Mouse (Mus musculus) forebrain, embryonic 10.5 days (tissue): ENCODE results near the gene Pdlim5. TPM values are rescaled to one million over a fixed set of nuclear protein-coding genes. Genes with fewer than 3 reads are reported as not detected.

ENCODE experiments used
- DNase-seq: peaks from one replicate; pipeline ENCODE4 v3.0.0-alpha.2; 2017; ENCODE audit warnings: low spot score; ENCODE audit errors: extremely low spot score
- H3K27ac ChIP-seq: fragments of 300-500 bp; sonication (generic); 2 replicates; pipeline ENCODE4 v1.5.1; 2016; ENCODE audit warnings: mild to moderate bottlenecking
- H3K27me3 ChIP-seq: fragments of 300-500 bp; sonication (generic); 2 replicates; pipeline ENCODE4 v1.6.1; 2016; ENCODE audit warnings: mild to moderate bottlenecking; ENCODE audit not compliant: poor library complexity, severe bottlenecking
- H3K36me3 ChIP-seq: fragments of 300-500 bp; sonication (generic); replicated peaks from 2 replicates; pipeline ENCODE4 v1.6.1; 2016; ENCODE audit warnings: mild to moderate bottlenecking, moderate library complexity
- H3K4me1 ChIP-seq: fragments of 300-500 bp; sonication (generic); 2 replicates; pipeline ENCODE4 v1.6.1; 2016
- H3K4me3 ChIP-seq: fragments of 300-500 bp; sonication (generic); 2 replicates; pipeline ENCODE4 v1.5.1; 2016; ENCODE audit warnings: mild to moderate bottlenecking, moderate library complexity
- H3K9me3 ChIP-seq: fragments of 300-500 bp; sonication (generic); 2 replicates; pipeline ENCODE4 v1.6.1; 2016; ENCODE audit warnings: mild to moderate bottlenecking, moderate library complexity
- WGBS: fragments of 180-500 bp; shearing (Covaris S2); methylation state at CpG from one replicate; pipeline ENCODE4 v1.1.7; 2016; 5-methylcytosine and 5-hydroxymethylcytosine counted together
- polyA plus RNA-seq: library from polyadenylated mRNA; unstranded; fragments of >200 nt; fragmentation: Nextera tagmentation; extraction: Ambion mirVana; gene quantifications from 2 replicates; pipeline ENCODE4 v1.2.1, GENCODE M21; 2016

The Pdlim5 gene
- polyA plus RNA-seq, 1 experiment from 2014 or later, result 21.8 TPM

DNA sequence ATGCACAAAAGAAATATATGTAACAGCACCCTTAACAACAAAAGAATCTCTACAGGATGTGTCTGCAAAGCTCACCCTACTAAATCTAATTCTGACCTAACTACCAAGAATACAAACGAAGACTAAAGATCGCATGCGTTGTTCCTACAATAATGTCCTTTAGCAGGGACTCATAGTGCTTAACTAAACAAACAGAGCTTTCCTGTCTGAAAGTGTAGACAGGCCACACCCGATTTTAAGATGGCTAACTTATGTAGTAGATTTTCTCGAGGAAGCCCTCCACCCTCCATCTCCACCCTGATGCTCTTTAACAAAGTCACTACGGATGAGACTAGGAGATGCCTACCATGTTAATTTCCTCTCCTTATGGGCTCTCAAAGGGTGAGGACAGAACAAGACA lies 71.9 kb downstream of the Pdlim5 start:
- H3K27me3 ChIP-seq, result no peaks in the 10 kb centered on the region
- no peak for DNase-seq
- H3K4me1 ChIP-seq, result no peaks in the 10 kb centered on the region
- no peaks in the 10 kb centered on the region for H3K36me3 ChIP-seq
- H3K4me3 ChIP-seq, result no peak overlapping the region
- no peak overlapping the region for H3K27ac ChIP-seq
- 84% methylated on average over 6 of the region's 6 CpGs for WGBS
- no peaks in the 10 kb centered on the region for H3K9me3 ChIP-seq

DNA sequence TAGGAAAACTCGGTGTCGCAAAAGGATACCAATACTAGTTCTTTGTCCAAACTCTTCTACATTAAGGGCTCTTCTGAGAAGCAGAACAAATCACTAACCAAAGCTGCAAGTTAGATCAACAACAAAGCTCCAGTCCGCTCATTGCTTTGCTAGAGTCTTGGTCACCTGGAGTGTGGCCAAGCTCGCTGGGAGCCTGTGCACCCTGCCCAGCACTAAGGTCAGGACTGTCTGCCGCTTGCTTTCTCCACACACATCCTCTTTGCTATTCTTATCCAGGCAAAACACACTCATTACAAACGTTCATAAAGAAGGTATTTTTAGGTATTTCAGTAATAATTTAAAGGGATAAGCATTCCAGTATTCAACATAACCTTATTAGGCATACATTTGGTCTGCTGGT lies 73.6 kb downstream of the Pdlim5 start:
- H3K4me3 ChIP-seq, result no peak overlapping the region
- 78% methylated on average over 6 of the region's 6 CpGs for WGBS
- no peaks in the 10 kb centered on the region for H3K27me3 ChIP-seq
- peaks cover 7% of the 10 kb centered on the region for H3K4me1 ChIP-seq
- DNase-seq, result no peak
- no peaks in the 10 kb centered on the region for H3K36me3 ChIP-seq
- no peaks in the 10 kb centered on the region for H3K9me3 ChIP-seq
- no peak overlapping the region for H3K27ac ChIP-seq

DNA sequence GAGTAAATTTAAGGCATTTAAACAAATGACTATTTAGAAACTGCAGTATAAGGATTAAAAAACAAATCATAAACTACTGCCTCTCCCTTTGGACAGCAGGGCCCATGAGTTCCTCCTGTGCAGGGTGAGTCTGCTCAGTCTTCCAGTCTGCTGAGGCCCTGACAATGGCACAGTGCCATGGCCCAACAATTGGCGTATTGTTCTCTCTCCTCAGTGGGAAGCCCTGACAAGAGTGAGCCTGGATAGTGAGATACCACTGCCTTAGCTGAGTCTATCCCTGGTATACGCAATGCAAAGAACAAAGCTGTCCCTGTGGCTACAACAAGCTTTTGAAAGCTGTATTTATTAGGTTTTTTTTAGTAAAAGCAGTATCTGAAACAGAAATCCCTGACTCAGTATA lies 77.3 kb downstream of the Pdlim5 start:
- DNase-seq, result peak; percentile 36
- Histone ChIP-seq H3K27ac (peak overlapping the region; percentile 69), H3K4me1 (peaks cover 7% of the 10 kb centered on the region), H3K36me3 (no peaks in the 10 kb centered on the region), H3K9me3 (no peaks in the 10 kb centered on the region), H3K4me3 (no peak overlapping the region), H3K27me3 (no peaks in the 10 kb centered on the region)
- WGBS, result 14% methylated on average over 2 of the region's 2 CpGs

DNA sequence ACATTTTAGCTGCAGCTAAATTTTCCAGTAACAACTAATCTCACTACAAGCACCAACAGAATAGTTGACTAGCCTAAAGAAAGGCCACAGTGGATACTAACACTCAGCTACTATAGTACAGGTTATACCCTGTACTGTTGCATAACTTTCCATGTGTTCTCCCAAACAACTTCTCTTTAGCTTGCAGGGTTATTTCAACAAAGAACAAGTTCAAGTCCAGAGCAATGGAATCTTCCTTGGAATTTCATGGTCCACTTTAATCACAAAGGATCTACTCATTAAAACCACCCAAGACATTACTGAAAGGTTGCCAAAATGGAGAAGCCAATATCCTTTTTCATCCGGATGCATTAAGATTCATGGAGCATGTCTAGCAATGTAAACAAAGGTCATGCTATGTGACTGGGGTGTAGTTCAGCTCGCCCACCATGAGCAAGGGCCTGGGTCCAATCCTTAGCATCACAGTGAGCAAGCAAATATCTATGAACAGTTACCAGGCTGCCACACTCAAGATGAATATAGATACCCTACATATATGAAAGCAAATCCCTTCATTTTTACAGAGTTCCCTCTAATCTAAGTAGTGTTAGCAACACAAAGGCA lies 79.3 kb downstream of the Pdlim5 start:
- H3K36me3 ChIP-seq, result no peaks in the 10 kb centered on the region
- no peaks in the 10 kb centered on the region for H3K27me3 ChIP-seq
- no peak overlapping the region for H3K4me3 ChIP-seq
- no peak for DNase-seq
- H3K9me3 ChIP-seq, result no peaks in the 10 kb centered on the region
- WGBS, result 89% methylated on average over 2 of the region's 2 CpGs
- no peak overlapping the region for H3K27ac ChIP-seq
- H3K4me1 ChIP-seq, result peaks cover 17% of the 10 kb centered on the region

DNA sequence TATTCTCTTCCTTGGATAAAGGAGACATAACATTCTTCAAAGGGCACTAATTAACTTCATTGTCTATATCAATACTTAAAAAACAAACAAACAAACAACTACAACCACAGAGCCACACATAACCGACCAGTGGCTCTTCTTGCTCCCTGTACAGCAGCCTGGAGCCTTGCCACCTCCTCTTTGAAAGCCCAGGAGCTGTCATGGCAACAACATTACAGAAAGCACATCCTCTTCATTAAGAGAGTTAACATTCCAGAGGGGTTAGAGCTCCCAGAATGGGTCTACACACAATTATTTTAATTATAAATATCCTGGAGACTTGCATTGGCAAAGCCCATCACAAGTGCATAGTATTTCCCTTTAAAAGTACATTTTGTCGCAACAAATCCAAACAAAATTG lies 84.4 kb downstream of the Pdlim5 start:
- DNase-seq, result no peak
- Histone ChIP-seq H3K27ac (no peak overlapping the region), H3K36me3 (no peaks in the 10 kb centered on the region), H3K27me3 (no peaks in the 10 kb centered on the region), H3K4me1 (peaks cover 32% of the 10 kb centered on the region), H3K9me3 (no peaks in the 10 kb centered on the region), H3K4me3 (no peak overlapping the region)
- WGBS, result 56% methylated on average over 2 of the region's 2 CpGs

DNA sequence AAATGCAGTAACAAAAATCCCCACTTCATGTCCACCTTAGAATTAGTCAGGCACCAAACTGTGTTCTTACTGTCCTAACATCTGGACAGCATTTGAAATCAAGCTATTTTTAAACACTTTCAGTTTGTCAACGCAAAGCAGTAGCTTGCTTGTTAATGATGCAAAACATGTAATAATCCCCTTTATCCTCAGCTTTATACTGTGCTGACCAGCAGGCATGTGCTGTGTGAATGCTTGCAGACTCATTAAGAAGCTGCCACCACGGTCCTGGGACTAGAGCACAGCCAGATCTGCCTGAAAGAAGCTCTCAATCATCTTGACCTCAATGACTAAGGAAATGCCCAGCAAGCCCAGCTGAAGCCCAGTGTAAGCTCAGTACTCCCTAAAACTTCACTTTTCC lies 85.0 kb downstream of the Pdlim5 start:
- DNase-seq, result no peak
- 0 out of 2 replicates have a peak overlapping the region, but pooled peaks have one; percentile 20 for H3K27ac ChIP-seq
- no peaks in the 10 kb centered on the region for H3K27me3 ChIP-seq
- H3K9me3 ChIP-seq, result no peaks in the 10 kb centered on the region
- no peaks in the 10 kb centered on the region for H3K36me3 ChIP-seq
- H3K4me1 ChIP-seq, result peaks cover 35% of the 10 kb centered on the region
- 23% methylated on average over 2 of the region's 2 CpGs for WGBS
- H3K4me3 ChIP-seq, result no peak overlapping the region

DNA sequence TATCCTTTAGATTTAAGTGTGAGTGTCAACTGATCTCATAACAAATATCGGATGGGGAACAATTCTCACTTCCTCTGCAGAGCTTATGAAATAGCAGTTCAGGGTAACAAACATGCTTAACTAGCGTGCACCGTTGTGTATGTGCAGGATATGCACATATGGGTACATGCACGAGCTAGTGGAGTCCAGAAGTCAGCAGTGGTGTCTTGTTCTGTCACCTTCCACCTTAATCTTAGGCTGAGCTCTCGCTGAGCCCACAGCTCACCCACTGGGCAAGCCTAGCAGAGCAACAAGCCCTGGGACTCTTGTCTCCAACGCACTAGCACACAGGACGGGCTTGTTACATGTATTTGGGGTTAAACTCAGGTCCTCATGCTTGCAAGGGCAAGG lies 100.2 kb downstream of the Pdlim5 start:
- WGBS, result 85% methylated on average over 7 of the region's 7 CpGs

DNA sequence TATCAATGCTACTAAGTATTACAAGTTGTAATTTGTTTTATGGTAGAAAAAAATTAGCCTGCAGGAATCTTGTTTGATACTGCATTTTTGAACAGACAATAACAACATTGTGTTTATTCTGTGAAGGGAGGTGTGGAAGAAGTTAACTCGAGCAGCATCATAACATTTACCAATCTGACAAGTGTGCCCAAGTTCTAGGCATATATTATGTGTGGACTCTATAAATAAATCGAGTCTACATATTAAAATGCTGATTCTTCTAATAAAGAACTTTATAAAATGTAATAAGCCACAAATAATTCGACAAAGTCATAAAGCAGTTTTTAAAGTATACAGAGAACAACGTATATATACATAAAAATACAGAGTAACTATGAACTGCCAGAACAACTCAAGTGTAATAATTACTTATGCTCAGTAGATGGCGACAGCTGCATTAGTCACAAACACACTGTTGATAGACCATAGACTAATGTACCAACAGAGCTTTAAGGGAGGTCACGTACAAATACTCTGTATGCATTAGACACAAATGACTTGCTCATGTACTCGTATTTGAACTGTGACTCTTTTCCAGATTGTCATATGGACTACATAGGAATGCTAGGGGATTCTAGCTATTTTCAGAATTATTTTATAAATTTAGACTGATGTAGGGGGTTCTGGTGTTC lies 100.7 kb downstream of the Pdlim5 start:
- no peaks in the 10 kb centered on the region for H3K27me3 ChIP-seq
- DNase-seq, result no peak
- H3K4me3 ChIP-seq, result no peak overlapping the region
- 35% methylated on average over 7 of the region's 7 CpGs for whole genome bisulfite sequencing
- no peaks in the 10 kb centered on the region for H3K36me3 ChIP-seq
- H3K4me1 ChIP-seq, result no peaks in the 10 kb centered on the region
- H3K9me3 ChIP-seq, result no peaks in the 10 kb centered on the region
- no peak overlapping the region for H3K27ac ChIP-seq

More for the DNA sequence above, 100.2 kb downstream of the Pdlim5 start:
- H3K4me3 ChIP-seq, result no peak overlapping the region
- H3K27me3 ChIP-seq, result no peaks in the 10 kb centered on the region
- H3K36me3 ChIP-seq, result no peaks in the 10 kb centered on the region
- no peaks in the 10 kb centered on the region for H3K4me1 ChIP-seq
- H3K27ac ChIP-seq, result no peak overlapping the region
- DNase-seq, result no peak
- H3K9me3 ChIP-seq, result no peaks in the 10 kb centered on the region

DNA sequence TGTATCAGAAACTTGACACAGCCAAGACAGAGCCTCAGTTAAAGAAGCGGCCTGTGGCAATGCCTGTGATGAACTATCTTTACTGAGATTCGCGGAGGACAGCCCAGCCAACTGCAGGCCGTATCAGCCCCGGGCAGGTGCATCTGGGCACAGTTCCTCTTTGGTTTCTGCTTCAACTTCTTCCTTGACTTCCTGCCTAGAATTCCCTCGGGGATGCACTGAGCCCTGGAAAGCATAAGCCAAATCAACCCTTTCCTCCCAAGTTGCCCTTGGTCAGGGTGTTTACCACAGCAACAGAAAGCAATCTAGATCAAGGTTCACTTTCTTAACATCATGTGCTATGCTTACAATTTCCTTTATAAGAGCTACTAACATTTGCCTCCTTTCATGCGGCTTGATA lies 101.9 kb downstream of the Pdlim5 start:
- H3K4me1 ChIP-seq, result no peaks in the 10 kb centered on the region
- no peak overlapping the region for H3K4me3 ChIP-seq
- 87% methylated on average over 7 of the region's 7 CpGs for WGBS
- no peak overlapping the region for H3K27ac ChIP-seq
- H3K36me3 ChIP-seq, result no peaks in the 10 kb centered on the region
- no peaks in the 10 kb centered on the region for H3K27me3 ChIP-seq
- no peak for DNase-seq
- no peaks in the 10 kb centered on the region for H3K9me3 ChIP-seq

DNA sequence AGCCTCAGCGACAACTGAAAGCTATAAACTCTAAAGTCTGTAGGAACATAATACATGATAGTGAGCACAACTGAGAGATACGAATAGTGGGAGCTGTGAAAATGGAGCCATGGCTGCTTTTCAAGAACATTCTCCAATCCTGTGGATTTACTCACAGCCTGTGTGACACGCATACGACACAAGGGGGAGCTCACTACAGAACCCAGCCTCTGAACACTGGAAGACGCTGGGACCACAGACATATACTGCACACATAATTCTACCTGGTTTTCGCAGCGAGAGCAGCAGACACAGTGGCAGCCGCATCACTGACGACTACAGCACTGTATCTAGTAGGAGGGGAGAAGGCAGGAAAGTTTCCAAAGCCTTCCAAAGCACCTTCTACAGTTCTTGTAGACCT lies 112.8 kb downstream of the Pdlim5 start:
- no peaks in the 10 kb centered on the region for H3K27me3 ChIP-seq
- H3K4me3 ChIP-seq, result no peak overlapping the region
- DNase-seq, result peak; percentile 33
- WGBS, result 56% methylated on average over 9 of the region's 9 CpGs
- H3K4me1 ChIP-seq, result peaks cover 4% of the 10 kb centered on the region; the same call in 1 of the 2 replicates
- H3K9me3 ChIP-seq, result no peaks in the 10 kb centered on the region
- H3K27ac ChIP-seq, result no peak overlapping the region
- H3K36me3 ChIP-seq, result no peaks in the 10 kb centered on the region

DNA sequence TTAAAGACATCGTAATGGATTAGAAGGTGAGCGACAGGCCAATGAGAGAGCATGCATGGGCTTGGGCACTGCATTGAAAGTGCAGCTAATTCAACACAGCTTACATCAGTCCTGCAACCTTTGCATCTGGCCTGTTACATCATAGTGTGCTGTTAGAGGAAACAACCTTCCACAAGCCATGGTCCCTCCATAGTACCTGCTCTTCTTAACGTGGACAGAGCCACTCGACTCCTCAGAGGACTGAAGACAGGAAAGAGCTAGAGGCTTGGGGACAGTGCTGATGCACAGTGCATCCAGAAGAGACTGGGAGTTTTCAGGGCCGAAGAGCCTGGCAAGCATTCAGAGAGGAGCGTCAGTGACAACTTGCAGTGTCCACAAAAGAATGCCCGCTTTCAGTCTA lies 113.8 kb downstream of the Pdlim5 start:
- peaks cover 4% of the 10 kb centered on the region; the same call in 1 of the 2 replicates for H3K4me1 ChIP-seq
- H3K36me3 ChIP-seq, result peaks cover 5% of the 10 kb centered on the region; the same call in 1 of the 2 replicates
- H3K27me3 ChIP-seq, result no peaks in the 10 kb centered on the region
- 91% methylated on average over 7 of the region's 7 CpGs for WGBS
- no peak for DNase-seq
- no peak overlapping the region for H3K4me3 ChIP-seq
- no peaks in the 10 kb centered on the region for H3K9me3 ChIP-seq
- H3K27ac ChIP-seq, result no peak overlapping the region

DNA sequence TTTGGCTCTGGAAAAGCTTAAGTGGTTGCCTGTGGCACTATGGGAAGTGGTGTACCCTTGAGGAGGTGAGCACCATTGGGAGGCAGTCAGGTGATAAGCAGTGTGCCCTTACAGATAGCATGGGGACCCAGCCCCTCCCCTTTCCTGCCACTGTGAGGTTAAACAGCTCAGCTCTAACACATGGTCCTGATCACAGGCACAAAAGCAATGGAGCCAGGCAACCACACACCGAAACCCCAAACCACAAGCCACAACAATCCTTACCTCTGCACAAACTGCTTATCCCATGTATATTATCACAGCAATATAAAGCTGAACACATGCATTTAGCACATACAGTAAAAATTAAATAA lies 114.4 kb downstream of the Pdlim5 start:
- DNase-seq, result no peak
- no peak overlapping the region for H3K27ac ChIP-seq
- H3K36me3 ChIP-seq, result peaks cover 6% of the 10 kb centered on the region; the same call in 1 of the 2 replicates
- H3K4me3 ChIP-seq, result no peak overlapping the region
- no peaks in the 10 kb centered on the region for H3K27me3 ChIP-seq
- H3K4me1 ChIP-seq, result peaks cover 4% of the 10 kb centered on the region; the same call in 1 of the 2 replicates
- 78% methylated on average over 1 of the region's 1 CpGs for WGBS
- no peaks in the 10 kb centered on the region for H3K9me3 ChIP-seq

DNA sequence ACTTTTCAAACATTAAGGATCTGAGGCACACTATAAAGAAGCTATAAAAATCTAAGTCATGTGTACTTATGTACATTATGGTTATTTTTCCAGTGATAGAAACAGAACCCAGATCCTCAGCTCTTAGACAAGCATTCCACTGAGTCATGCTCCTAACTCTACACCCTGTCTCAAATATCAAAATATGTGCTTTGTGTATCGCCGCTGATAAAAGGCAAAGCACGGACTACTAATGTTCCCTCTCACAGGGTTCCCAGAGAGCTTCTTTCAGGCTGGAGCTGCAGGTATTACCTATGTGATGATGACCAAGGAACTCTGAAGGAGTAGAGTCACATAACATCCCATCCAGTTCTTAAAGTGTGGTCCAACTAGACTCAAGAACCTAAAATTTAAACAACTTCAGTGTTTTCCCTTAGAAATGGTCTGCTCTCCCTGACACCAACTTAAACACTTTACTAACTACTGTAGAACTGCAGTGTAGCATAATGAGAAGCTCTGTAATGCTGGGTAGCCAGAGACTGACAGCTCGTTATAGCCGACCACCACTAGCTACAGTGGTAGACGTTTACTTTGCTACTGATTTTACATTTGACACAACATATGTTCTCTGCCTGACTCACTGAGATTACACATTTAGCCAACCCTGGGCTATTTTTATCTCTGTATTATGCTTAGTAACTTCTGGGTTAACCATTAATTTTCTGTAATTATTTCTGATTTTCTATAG lies 115.0 kb downstream of the Pdlim5 start:
- no peak overlapping the region for H3K27ac ChIP-seq
- H3K36me3 ChIP-seq, result peaks cover 6% of the 10 kb centered on the region; the same call in 1 of the 2 replicates
- H3K27me3 ChIP-seq, result no peaks in the 10 kb centered on the region
- WGBS, result 86% methylated on average over 6 of the region's 6 CpGs
- DNase-seq, result no peak
- no peak overlapping the region for H3K4me3 ChIP-seq
- peaks cover 4% of the 10 kb centered on the region; the same call in 1 of the 2 replicates for H3K4me1 ChIP-seq
- H3K9me3 ChIP-seq, result no peaks in the 10 kb centered on the region
